Mouse (Mus musculus) 416B (cell line): ENCODE results near the gene Kctd11.

Source experiments
- DNase-seq: peaks from one replicate; pipeline ENCODE4 v3.0.0; 2011; ENCODE audit warnings: low read depth

Kctd11 gene

DNA sequence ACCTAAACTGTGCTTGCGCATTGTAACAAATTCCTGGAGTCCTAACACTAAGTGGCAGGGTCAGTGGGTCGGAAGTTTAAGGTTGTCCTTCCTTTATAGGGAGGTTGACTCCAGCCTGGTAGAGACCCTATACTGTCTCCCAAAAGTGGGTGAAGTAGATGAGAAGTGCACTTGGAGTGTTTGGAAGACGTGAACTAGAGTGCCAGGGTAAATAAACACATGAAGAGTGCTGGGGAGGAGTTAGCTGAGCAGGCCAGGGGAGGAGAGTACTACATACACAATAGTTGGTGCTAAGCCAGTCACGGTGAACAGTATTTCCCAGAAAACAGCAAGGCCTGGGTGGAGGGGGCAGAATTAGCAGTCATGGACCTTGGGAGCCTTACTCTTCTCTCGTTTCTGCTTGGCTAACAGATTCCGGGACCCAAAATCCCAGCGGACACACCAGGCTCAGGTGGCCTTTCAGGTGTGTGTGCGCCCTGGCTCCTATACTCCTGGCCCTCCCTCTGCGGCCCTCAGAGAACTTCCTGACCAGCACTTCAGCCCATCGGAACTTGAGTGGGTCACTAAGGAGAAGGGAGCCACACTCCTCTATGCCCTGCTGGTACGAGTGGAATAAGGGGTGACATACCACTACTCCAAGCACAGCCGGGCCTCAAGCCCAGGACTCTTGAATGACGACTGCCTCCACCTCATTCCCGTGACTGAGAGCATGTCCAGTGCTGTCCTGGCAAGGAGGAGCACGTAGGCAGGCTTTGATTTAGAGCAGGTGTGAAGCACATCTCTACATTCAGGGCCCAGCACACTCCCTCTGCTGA lies 31.7 kb upstream of the Kctd11 start:
- DNase-seq: no peak

DNA sequence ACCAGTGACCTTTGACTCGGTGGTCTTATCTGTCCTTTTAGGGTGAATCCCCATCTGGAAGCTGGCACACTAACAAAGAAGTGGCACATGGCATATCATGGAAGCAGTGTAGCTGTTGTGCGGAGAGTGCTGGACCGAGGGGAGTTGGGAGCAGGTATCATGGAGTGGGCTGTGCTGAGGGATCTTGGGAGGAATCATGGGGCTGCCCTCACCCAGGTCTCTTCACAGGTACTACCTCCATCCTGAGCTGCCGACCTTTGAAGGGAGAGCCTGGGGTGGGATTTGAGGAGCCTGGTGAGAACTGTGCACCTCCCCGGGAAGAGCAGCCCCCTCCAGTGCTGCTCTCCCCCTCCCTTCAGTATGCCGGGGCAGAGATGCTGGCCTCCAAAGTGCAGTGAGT lies 30.5 kb upstream of the Kctd11 start:
- no peak for DNase-seq

DNA sequence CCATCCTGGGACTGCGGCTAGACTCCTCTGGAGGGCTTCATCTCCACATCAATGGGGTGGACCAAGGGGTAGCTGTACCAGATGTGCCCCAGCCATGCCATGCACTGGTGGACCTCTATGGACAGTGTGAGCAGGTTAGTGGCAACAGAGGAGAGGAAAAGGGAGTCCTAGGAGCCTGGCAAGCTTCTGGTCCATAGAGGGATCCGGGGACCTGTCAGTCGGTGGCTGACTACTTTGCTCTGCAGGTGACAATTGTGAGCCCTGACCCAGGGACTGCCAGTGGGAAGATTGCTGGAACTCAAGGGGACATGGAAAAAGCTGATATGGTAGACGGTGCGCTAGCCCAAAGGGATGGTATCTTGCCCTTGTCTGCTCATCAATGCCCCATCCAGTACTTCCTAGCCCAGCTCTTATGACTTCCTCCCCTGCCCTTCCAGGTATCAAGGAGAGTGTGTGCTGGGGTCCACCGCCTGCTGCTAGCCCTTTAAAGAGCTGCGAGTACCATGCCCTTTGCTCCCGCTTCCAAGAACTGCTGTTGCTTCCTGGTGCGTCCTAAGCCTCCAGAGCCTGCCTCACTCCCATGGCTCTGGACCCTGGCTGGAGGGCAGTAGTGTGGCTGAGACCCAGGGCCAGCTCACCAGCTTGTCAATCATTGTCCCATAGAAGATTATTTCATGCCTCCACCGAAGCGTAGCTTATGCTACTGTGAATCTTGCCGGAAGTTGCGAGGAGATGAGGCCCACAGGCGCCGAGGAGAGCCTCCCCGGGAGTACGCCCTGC lies 29.8 kb upstream of the Kctd11 start:
- no peak for DNase-seq

DNA sequence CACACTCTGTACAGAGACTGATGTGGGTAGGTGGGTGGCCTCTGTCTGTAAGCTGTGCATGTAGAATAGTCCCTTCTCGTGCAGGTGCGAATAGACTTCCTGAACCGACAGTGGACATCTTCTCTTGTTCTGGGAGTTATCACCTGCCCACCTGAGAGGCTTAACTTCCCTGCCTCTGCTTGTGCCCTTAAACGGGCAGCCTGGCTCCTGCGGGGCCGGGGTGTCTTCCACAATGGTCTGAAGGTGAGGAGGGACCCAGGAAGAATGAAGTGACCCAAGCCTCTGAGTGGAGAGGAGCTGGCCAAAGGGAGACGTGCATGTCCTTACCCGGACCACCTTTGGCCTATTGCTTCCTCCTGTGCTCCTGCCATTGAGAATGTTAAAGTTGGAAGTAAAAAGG lies 29.0 kb upstream of the Kctd11 start:
- no peak for DNase-seq

DNA sequence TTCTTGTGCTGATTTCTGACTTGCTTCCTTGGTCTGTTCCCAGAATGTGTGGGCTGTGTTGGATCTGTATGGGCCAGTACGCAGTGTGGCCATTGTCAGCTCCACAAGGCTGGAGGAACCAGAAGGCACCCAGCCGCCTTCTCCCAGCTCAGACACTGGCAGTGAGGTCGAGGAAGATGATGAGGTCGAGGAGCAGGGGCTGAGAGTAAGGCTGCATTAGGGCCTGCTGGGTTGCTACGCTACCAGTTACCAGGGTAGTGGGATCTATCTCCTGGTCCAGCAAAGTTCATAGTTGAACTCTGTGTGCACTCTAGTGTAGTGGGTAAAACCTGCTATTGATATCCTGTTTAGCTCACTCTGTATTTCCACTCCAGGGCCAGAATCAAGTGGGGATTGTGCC lies 28.0 kb upstream of the Kctd11 start:
- no peak for DNase-seq

DNA sequence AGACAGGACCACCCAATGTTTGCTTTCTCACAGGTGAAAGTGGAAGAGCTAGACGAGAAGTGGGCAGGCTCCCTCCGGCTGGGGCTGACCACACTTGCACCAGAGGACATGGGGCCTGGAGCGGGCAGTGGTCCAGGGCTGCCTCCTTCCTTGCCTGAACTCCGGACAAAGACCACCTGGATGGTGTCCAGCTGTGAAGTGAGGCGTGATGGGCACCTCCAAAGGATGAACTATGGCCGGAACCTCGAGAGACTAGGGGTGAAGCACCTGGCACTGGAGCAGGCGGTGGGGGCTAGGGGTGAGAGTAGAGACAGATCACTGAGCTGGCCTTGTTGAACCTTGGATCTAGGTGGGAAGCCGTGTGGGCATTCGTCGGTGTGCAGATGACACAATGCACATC lies 27.4 kb upstream of the Kctd11 start:
- DNase-seq: no peak

DNA sequence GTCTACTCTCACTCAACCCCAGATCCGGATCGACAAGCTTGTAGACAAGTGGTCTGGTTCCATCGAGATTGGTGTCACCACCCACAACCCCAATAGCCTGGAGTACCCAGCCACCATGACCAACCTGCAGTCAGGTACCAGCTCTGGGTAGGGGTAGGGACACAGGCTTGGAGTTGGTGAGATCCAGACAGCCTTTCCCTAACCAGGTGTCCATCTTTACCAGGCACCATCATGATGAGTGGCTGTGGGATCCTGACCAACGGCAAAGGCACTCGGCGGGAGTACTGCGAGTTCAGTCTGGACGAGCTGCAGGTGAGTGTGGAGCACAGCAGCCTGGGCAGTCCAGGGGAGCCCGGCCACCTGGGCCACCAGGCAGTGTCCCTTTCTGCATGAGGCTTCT lies 23.1 kb upstream of the Kctd11 start:
- no peak for DNase-seq

DNA sequence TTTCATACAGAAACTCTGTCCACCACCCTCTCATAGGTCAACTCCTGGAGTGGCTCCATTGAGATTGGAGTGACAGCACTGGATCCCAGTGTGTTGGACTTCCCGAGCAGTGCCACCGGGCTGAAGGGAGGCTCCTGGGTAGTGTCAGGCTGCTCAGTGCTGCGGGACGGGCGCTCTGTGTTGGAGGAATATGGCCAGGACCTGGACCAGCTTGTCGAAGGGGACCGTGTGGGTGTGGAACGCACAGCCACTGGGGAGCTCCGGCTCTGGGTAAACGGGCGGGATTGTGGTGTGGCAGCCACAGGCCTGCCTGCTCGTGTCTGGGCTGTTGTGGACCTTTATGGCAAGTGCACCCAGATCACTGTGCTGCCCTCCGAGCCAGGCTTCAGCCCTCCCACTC lies 21.8 kb upstream of the Kctd11 start:
- DNase-seq: no peak

DNA sequence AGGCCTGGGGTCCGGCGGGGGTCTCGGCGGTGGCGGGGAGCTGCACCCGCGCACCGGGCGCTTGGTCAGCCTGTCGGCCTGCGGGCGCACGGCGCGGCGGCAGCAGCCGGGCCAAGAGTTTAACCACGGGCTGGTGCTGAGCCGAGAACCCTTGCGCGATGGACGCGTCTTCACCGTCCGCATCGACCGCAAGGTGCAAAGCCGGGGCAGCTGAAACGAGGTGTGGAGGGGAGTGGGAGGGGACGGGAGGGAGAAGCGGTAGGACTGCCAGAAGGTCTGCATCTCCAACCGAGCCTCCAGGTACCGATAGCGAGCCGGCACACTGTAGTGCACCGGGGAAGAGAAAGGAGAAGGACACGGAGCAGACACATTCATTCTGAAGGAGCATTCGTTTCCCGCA lies 20.8 kb upstream of the Kctd11 start:
- no peak for DNase-seq

DNA sequence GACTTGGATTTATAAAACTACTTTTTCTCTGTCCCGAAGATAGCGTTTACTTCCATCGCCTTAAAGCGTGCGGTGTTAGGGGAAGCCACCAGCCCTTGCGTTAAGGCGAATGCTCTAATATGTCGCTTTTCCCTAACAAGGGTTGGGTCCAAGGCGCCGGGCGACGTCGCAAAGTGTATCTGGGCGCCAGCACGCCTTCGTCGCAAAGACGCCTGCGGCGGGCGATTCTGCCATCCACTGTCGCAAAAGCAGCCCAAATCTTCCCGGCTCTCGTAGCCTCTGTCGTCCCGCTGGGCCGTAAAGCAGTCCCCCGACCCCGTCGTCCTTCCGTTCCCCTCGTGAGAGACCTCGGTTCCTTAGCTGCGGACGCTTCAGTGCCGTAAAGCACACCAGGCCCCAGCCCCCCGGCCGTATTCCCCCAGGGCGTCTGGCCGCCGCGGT lies 20.2 kb upstream of the Kctd11 start:
- DNase-seq: peak; percentile 99

DNA sequence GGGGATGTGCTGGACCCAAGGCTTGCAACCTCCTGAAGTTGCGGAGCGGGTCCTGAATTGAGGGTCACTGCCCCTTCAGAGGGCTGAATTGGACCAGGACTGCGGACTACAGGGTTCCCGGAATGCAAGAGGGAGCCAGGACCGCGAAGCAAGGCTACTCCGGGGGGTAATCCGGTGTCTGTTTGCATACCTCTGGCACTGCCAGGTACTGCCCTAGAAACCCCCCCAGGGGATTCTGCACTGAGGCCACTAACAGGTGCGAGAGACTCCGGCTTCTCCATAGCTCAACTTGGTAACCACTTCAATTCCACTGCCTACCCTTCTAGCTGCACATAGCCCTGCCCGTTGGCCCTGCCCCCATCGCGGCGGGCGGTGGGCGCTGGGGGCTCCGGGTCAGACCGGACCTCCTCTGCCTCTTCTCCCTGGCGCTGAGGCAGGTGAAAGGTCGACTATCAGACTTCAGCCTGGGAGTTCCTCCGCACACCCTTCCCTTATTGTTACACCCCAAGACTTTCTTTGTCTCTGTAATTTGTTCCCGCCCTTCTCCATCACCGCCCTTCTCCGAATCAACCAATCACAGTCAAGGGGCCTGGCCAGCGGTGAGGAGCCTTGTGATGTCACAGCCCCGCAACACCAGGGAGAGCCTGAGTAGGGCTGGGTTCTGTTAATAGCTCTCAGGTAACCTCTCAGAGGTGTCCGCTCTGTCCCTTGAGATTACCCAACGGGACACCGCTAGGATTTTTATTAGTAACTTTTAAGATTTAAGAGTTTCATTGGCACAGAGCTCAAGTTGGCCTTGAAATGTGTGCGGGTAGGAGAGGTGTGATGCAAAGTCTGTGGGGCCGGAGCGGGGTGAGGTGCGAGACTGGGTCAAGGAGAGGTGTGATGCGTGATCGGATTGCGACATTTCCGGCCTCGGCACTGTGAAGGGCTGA lies 19.5 kb upstream of the Kctd11 start, which contains the start of the genes 2810408A11Rik and Neurl4:
Gene 2810408A11Rik (minus strand): TSS at position 517 of the 935 bp plus-strand sequence.
Gene Neurl4 (plus strand): TSS at position 602 of the 935 bp plus-strand sequence.
- DNase-seq: peak; percentile 99

DNA sequence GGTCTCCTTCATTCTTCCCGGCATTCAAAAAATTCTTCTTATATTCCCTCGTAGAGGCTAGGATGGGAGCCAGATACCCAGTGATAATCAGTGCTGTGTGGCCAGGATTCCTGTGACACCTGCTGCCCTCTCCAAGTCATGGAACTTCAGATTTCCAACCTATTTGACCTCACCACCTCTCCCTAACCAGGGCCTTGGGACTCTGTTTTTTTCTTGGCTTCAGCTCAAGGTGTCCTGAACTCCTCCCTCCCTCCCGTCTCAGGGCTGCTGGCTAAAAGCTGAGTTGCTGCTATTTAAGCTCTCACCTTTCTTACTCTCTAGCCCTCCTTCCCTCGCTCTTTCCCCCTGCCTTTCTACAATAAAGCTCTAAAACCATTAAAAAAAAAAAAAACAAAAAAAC lies 18.7 kb upstream of the Kctd11 start:
- DNase-seq: no peak

DNA sequence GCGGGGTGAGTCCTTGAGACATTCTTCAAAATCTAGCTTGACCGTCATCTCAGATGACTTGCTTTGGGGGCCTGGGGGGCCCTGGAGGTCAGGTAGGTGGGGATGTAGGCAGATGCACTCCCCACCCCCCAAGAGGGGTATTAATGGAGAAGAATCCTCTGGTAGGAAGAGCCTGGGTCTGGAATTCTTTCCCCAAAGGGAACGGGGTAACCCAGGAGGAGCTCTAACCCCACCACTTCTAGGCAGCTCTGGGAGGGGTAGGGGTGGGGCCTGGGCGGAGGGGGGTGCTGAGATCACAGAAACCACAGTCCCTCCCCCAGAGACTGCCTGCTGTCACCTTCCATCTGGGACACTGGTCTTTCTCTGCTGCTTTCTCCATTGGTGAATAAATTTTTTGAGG lies 14.1 kb upstream of the Kctd11 start, which contains the start of gene Acap1:
Gene Acap1 (minus strand): TSS at position 249 of the 400 bp plus-strand sequence.
- DNase-seq: peak; percentile 87

DNA sequence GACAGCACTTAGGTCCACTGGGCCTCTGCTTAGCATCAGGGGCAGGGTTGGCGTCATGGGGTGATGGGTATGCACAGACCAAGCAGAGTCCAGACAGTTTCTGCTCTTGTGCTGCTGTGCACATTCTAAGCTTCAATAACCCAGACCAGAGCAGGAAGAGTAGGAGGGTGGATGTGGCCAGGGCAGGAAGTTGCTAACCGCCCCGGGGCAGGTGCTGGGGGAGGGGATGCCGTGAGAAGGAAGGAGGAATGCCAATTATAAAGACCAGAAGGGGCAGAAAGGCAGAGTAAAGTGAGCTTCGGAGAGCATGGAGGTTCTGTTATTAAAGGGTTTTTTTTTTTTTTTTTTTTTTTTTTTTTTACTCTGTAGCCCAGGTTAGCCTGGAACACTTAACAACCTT lies 13.5 kb upstream of the Kctd11 start:
- DNase-seq: peak; percentile 92

DNA sequence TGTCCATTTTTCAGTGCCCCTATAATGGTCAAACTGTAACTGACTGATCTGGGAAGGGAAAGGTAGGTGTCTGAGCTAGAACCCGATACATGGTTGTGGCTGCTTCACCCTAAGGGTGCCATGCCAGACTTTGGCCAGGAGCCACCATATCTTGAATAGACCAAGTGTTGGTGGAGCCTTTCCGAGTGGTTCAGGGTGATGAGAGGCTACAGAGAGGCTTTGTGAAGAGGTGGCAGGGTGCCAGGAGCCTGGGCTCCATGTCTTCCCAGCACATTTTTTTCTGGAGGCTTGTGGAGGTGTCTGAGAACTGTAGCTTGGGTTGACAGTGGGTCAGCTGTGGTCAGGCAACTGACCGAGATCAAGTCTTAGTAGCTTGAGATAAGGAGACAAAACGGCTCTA lies 10.3 kb upstream of the Kctd11 start:
- no peak for DNase-seq

DNA sequence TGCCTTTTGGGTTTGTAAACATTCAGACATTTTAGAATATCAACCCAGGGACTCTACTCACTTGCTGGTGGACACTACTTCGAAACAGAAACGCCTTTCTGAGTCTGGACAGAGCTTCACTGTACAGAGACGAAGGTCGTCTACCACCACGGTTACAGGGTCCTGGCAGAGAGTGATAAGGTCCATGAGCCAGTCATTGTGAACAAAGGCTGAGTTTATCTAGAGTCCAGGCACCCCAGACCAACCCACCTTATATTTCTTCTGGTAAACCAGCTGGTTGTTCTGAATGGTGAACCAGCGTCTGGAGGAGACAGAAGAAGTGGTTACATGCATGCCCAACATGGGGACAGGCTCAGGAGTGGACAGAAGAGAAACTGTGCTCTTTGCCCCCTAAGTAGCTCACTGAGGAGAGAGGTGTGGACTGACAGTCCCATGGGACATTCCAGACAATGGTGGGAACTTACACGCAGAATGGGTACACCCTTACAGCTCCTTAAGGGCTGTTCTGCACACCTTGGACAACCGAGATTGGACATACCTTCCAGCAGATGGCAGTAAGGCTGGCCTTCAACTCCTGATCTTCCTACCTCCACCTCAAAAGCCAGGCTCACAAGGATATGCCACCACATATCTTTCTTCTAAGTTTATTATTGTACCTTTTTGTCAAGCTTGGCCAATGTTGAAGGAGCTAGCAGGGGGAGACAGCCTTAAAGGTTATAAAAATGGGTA lies 5.9 kb upstream of the Kctd11 start:
- peak; percentile 49 for DNase-seq

DNA sequence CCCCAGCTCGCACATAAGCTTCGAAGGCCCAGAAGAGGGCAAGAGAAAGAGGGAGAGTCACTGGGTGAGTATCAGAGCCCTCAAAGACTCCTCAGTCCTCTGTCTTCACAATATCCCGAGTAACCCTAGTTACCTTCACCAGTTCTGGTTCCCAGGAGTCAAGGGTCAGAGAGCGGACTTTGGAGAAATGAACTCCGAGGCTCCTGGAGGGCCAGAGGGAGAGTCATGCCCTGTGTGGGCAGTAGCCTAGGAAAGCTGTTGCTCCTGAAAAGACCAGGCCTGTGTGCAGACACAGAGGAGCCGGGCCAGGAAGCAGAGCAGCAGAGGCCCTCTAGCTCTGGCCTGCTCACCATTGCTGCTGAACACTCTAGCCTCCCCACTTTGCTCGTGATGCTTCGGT lies 3.5 kb upstream of the Kctd11 start:
- no peak for DNase-seq

DNA sequence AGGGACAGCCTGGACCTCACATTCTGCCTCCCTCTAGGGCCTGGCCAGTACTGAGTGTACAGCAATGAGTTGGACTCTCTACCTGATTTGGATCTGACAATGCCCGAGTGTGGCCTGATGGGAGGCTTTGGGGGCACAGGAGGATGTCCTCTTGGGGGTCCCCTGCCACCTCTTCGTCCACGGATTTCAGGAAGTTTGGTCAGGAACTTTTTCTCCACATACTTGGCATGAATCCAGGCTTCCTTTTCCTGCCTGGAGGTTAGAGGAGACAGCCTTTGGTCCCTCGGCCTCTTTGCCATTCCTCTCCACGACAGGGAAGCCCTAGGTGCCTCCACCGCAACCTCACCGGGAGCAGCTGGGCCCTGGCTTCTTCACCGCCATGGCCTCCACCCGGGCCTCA lies 3.0 kb upstream of the Kctd11 start:
- DNase-seq: no peak

DNA sequence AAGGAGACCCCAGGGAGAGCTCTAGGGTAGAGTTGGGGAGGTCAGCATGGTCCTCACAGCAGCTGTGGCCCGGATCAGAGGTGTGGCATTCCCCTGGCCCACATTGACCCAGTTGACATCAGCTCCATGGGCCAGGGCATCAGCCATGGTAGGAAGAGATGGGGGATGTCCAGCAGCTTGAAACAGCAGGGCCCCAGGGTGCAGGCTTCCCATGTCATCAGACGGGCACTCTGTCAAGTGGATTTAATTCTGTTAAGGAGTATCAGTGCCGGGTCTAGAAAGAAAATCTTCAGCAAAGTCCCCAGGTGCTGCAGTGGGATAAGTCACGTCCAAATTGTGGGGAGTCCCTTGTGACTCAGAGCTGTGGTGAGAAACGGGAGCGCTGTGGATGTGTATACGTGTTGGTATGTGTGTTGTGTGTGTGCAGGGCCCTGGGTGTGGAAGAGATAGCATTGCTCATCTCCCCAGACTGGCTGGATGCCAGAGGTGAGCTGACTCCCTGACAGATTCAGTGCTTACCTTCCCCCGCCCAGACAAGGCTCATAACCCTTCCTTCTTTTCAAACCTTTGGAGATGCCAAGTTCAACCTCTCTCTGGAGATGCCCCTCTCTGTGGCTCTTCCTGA lies 2.4 kb upstream of the Kctd11 start:
- DNase-seq: no peak

DNA sequence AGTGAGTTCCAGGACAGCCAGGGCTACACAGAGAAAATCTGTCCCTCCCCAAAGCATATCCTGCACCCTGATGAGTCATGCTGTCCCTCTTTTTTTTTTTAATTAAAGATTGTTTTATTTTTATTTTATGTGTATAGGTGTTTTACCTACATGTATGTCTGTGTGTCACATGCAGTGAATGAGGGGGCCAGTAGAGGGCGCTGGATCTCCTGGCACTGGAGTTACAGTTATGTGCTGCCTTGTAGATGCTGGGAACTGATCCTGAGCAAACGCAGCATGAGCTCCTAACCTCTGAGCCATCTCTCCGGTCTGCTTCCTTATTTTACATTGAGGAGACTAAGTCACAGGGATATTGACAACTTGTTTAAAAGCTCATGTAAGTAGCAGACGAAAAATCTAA lies 1.9 kb upstream of the Kctd11 start:
- DNase-seq: peak; percentile 63
